Mouse (Mus musculus) E14TG2a.4 (cell line): ENCODE results near the gene Wwc1.

ENCODE experiments used
- H3K27me3 ChIP-seq: 2 replicates; pipeline ENCODE4 v1.6.1; 2014; ENCODE audit warnings: low read length, control low read depth; ENCODE audit not compliant: insufficient read depth
- H3K36me3 ChIP-seq: 2 replicates; pipeline ENCODE4 v1.6.1; 2014; ENCODE audit warnings: low read length, control low read depth; ENCODE audit not compliant: insufficient read depth
- H3K4me1 ChIP-seq: replicated peaks from 2 replicates; pipeline ENCODE4 v1.6.1; 2014; ENCODE audit warnings: low read depth, low read length, control low read depth
- H3K4me3 ChIP-seq: replicated peaks from 2 replicates; pipeline ENCODE4 v1.5.1; 2014; ENCODE audit warnings: mild to moderate bottlenecking, low read length
- H3K9me3 ChIP-seq: 2 replicates; pipeline ENCODE4 v1.6.1; 2014; ENCODE audit warnings: low read length, control low read depth
- CTCF ChIP-seq: conservative IDR thresholded peaks from 2 replicates; pipeline ENCODE4 v1.5.1; 2014; ENCODE audit warnings: low read length
- NANOG ChIP-seq: IDR thresholded peaks from 2 replicates; pipeline ENCODE4 v1.6.1; 2014; ENCODE audit warnings: borderline replicate concordance, low read length, mixed read lengths
- POU5F1 ChIP-seq: IDR thresholded peaks from 2 replicates; pipeline ENCODE4 v1.6.1; 2014; ENCODE audit warnings: low read length, borderline replicate concordance

Wwc1 gene

GRCm38 (mm10) chr11:35833270-35833669 is 147.1 kb downstream of the Wwc1 start:
- peaks cover 58% of the 10 kb centered on the region for H3K4me1 ChIP-seq
- TF ChIP-seq POU5F1 = no peak
- TF ChIP-seq NANOG = no peak
- no peak for TF ChIP-seq CTCF
- H3K36me3 ChIP-seq = peaks cover 70% of the 10 kb centered on the region
- peak overlapping the region; percentile 99 for H3K4me3 ChIP-seq
- no peaks in the 10 kb centered on the region for H3K27me3 ChIP-seq
- H3K9me3 ChIP-seq = no peaks in the 10 kb centered on the region

GRCm38 (mm10) chr11:35832139-35832538 is 148.2 kb downstream of the Wwc1 start:
- Histone ChIP-seq H3K4me3 (peak overlapping the region; percentile 99; the same call in 1 of the 2 replicates), H3K27me3 (no peaks in the 10 kb centered on the region), H3K36me3 (peaks cover 71% of the 10 kb centered on the region), H3K4me1 (peaks cover 46% of the 10 kb centered on the region), H3K9me3 (no peaks in the 10 kb centered on the region)
- TF ChIP-seq NANOG (no peak), CTCF (no peak), POU5F1 (no peak)

DNA sequence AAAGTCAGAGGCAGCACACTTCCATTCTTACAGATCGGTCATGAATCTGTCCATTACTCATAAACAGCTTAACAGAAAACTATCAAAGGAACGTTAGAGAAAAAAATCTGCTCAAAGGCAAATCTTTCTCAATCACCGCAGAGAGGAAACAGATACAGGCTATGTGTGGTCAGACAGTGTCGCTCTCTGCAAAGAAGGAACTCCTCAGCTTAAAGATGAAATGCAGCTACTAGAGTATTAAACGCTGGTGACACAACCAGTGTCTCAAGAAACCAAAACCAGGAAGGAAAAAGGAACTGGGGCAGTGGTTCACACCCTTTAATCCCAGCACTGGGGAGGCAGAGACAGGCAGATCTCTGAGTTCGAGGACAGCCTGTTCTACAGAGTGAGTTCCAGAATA is 152.6 kb downstream of the Wwc1 start:
- H3K4me1 ChIP-seq = peaks cover 31% of the 10 kb centered on the region
- no peak overlapping the region for H3K4me3 ChIP-seq
- TF ChIP-seq CTCF = no peak
- no peak for TF ChIP-seq POU5F1
- no peak for TF ChIP-seq NANOG
- peaks cover 98% of the 10 kb centered on the region for H3K36me3 ChIP-seq
- H3K9me3 ChIP-seq = no peaks in the 10 kb centered on the region
- no peaks in the 10 kb centered on the region for H3K27me3 ChIP-seq

DNA sequence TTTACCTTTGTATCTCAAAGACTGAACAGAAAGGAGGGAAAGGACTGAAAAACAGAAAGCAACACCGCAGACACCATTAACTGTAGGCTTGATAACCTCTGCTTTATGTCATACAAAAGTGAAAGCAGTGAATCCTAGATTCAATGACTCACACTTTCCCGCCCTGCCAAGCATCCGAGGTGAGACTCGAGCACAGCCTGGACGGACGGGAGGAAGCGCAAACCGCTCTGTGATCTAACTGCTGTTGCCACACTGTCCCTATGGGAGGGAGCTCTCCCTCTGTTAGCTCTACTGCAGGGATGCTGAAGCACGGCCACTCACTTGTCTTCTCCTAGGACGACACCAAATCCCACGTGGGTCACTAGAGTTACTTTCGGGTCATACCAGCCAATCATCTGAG is 164.0 kb downstream of the Wwc1 start:
- Histone ChIP-seq H3K36me3 (peaks cover 100% of the 10 kb centered on the region), H3K4me3 (no peak overlapping the region), H3K27me3 (no peaks in the 10 kb centered on the region), H3K9me3 (no peaks in the 10 kb centered on the region), H3K4me1 (peaks cover 14% of the 10 kb centered on the region)
- TF ChIP-seq CTCF (no peak), NANOG (no peak), POU5F1 (no peak)

DNA sequence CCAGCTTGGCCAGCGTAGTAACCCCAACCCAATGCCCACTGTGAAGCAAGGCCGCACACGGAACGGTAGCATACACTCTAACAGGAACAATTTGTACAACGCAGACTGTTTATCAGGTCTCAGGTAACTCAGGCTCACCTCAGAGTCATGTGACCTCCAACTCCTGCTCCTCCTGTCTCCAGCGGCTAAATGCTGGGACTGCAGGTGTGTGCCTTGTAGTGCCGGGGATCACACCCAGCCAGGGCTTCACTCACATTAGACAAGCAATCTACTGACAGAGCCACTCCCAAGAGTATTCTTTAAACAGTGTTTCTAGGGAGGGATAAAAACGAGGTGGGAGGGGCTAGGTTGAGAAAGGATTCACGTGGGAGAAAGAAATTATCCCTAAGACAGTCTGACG is 168.9 kb downstream of the Wwc1 start:
- H3K9me3 ChIP-seq = no peaks in the 10 kb centered on the region
- TF ChIP-seq CTCF = 0 out of 2 replicates have a peak, but pooled peaks have one; percentile 8
- TF ChIP-seq NANOG = no peak
- no peak for TF ChIP-seq POU5F1
- H3K27me3 ChIP-seq = no peaks in the 10 kb centered on the region
- peaks cover 31% of the 10 kb centered on the region for H3K4me1 ChIP-seq
- peaks cover 100% of the 10 kb centered on the region for H3K36me3 ChIP-seq
- H3K4me3 ChIP-seq = no peak overlapping the region

DNA sequence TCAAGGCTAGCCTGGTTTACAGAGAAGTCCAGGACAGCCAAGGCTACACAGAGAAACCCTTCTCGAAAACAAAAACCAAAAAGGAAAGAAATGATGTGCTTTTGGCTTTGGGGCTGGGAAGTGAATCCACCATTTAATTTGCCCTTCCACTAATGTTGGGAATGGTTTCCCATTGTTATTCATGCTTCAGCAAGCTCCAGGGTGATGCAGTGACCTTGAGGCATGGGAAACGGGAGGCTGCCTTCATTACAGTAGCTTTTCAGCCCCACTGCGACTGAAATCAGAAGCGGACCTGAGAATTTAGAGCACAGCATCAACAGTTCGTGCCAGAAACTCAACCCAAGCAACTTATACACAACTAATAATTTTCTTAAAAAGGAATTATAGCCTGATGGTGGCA is 179.0 kb downstream of the Wwc1 start:
- no peaks in the 10 kb centered on the region for H3K9me3 ChIP-seq
- no peak for TF ChIP-seq POU5F1
- no peak for TF ChIP-seq CTCF
- TF ChIP-seq NANOG = peak; percentile 76; the same call in 1 of the 2 replicates
- H3K4me1 ChIP-seq = peaks cover 24% of the 10 kb centered on the region
- H3K4me3 ChIP-seq = no peak overlapping the region
- peaks cover 3% of the 10 kb centered on the region for H3K36me3 ChIP-seq
- H3K27me3 ChIP-seq = peaks cover 49% of the 10 kb centered on the region

DNA sequence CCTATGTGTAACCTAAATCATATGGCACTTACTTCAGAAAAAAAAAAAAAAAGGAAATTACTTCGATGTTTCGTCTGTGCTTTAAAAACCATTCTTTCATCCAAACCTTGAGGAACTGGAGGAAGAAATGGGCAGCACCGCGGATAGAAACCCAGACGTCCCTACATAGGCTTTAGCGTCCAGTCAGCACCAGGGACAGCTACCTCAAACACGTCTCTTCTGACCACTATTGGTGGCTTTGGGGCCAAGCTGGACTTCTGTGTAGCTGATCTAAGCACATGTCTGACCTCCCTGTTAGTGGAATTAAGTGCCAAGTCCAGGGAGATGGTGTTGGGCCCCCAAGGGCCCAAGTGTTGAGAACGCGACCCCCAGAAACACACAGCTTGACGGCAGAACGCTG is 181.5 kb downstream of the Wwc1 start, which contains the start of gene Fbll1:
Gene Fbll1, minus strand, starts transcription at position 11 of the 400 bp plus-strand sequence.
- no peaks in the 10 kb centered on the region for H3K36me3 ChIP-seq
- peaks cover 22% of the 10 kb centered on the region for H3K4me1 ChIP-seq
- no peaks in the 10 kb centered on the region for H3K9me3 ChIP-seq
- H3K4me3 ChIP-seq = peak within 1 kb of the TSS; percentile 75
- TF ChIP-seq CTCF (no peak), POU5F1 (no peak), NANOG (no peak)
- peaks cover 68% of the 10 kb centered on the region for H3K27me3 ChIP-seq

GRCm38 (mm10) chr11:35798495-35798820 is 181.9 kb downstream of the Wwc1 start:
- Histone ChIP-seq H3K4me3 (peak overlapping the region; percentile 75), H3K36me3 (no peaks in the 10 kb centered on the region), H3K27me3 (peaks cover 68% of the 10 kb centered on the region), H3K4me1 (peaks cover 22% of the 10 kb centered on the region), H3K9me3 (no peaks in the 10 kb centered on the region)
- TF ChIP-seq CTCF = no peak
- TF ChIP-seq POU5F1 = no peak
- no peak for TF ChIP-seq NANOG
